Mouse (Mus musculus) kidney, adult 2 months (tissue): ENCODE measurements around the gene Ttll5. TPM values are rescaled to one million over a fixed set of nuclear protein-coding genes. Genes with fewer than 3 reads are reported as not detected.

ENCODE experiments used
- DNase-seq: peaks from one replicate; pipeline ENCODE4 v3.0.0; 2021
- H3K27ac ChIP-seq: fragments of 200-500 bp; 2 replicates; pipeline ENCODE4 v1.5.1; 2012; ENCODE audit warnings: low read depth, low read length, control low read depth, inconsistent platforms; ENCODE audit not compliant: insufficient read depth
- H3K27me3 ChIP-seq: fragments of 200-500 bp; replicated peaks from 2 replicates; pipeline ENCODE4 v1.6.1; 2012; ENCODE audit warnings: mild to moderate bottlenecking, moderate library complexity, low read length, inconsistent platforms; ENCODE audit not compliant: control insufficient read depth, insufficient read depth
- H3K36me3 ChIP-seq: fragments of 200-500 bp; 2 replicates; pipeline ENCODE4 v1.6.1; 2012; ENCODE audit warnings: mild to moderate bottlenecking, moderate library complexity, low read length, inconsistent platforms; ENCODE audit not compliant: control insufficient read depth, insufficient read depth
- H3K4me1 ChIP-seq: fragments of 200-500 bp; 2 replicates; pipeline ENCODE4 v1.6.1; 2011; ENCODE audit warnings: low read length; ENCODE audit not compliant: control insufficient read depth, insufficient read depth
- H3K4me3 ChIP-seq: fragments of 200-500 bp; 2 replicates; pipeline ENCODE4 v1.5.1; 2011; ENCODE audit warnings: mild to moderate bottlenecking, low read depth, low read length, control low read depth; ENCODE audit not compliant: insufficient read depth
- CTCF ChIP-seq: fragments of 200-500 bp; conservative IDR thresholded peaks from 2 replicates; pipeline ENCODE4 v1.5.1; 2011; ENCODE audit warnings: low read depth, mild to moderate bottlenecking, control low read depth, low read length, moderate library complexity, mixed read lengths; ENCODE audit not compliant: insufficient read depth, insufficient read length
- POLR2A ChIP-seq: fragments of 200-500 bp; IDR thresholded peaks from one replicate; pipeline ENCODE4 v1.6.1; 2011; ENCODE audit warnings: low read depth, low read length, control low read depth
- WGBS: fragments of 180-500 bp; shearing (Covaris S2); methylation state at CpG from one replicate; pipeline ENCODE4 v1.1.7; 2018; 5-methylcytosine and 5-hydroxymethylcytosine counted together
- polyA plus RNA-seq: library from polyadenylated mRNA; depleted of rRNA; stranded (reverse); fragments of >200 nt; gene quantifications from 2 replicates; pipeline ENCODE4 v1.2.3, GENCODE M21; 2012; rRNA removed

The Ttll5 gene
- 12.0 and 12.9 TPM in 2 replicates for polyA plus RNA-seq

DNA sequence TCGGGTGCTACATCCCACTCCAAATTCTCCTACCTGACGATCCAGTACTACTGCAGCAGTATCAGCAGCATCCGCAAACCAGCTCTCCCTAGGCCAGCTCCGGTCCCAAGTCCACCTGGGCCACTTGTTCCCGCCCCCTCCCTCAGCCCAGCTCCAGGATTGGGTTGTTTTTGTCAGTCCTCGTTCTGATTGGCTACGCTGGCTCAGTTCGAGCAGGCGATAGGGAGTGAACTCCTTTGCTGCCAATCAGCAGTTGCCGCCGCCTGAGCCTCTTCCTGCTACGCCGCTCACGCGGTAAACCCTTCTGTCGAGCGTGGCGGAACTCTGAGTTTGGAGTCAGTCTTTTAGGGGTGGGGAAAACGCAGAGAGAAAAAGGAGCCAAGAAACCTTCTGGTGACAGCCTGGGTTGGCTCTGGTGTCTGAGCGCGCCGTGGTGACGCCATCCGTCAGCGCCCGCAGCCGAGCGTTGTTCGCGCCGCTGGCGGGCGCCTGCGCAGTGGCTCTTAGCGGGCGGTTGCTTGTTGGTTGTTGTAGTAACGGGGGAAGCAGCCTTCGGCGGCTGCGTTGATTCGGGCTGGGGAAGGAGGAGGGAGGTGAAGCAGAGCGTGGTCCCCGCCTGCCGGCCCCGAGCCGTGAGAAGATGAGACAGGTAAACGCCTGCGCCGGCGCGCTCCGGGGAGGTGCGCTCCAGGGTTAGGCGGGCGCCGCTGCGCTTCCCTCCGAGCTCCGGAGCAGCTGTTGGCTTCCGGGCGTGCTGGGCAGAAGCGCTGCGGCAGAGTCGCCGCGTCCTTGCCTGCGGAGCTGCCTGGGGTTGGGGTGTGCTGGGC is at the start of gene Ttll5, which contains the start of gene Erg28:
TSS of gene Ttll5 (plus strand) at position 222 of the 827 bp plus-strand sequence.
TSS of gene Erg28 (minus strand) at position 113 of the 827 bp plus-strand sequence.
- under 1% methylated on average over 67 of the region's 67 CpGs for WGBS
- Histone ChIP-seq H3K4me3 (peak within 1 kb of the TSS; percentile 58), H3K4me1 (peaks cover 5% of the 10 kb centered on the region; the same call in 1 of the 2 replicates), H3K36me3 (no peaks in the 10 kb centered on the region), H3K27me3 (no peaks in the 10 kb centered on the region), H3K27ac (peak within 1 kb of the TSS; percentile 75)
- peak; percentile 97 for DNase-seq
- TF ChIP-seq POLR2A, result no peak
- TF ChIP-seq CTCF, result no peak

DNA sequence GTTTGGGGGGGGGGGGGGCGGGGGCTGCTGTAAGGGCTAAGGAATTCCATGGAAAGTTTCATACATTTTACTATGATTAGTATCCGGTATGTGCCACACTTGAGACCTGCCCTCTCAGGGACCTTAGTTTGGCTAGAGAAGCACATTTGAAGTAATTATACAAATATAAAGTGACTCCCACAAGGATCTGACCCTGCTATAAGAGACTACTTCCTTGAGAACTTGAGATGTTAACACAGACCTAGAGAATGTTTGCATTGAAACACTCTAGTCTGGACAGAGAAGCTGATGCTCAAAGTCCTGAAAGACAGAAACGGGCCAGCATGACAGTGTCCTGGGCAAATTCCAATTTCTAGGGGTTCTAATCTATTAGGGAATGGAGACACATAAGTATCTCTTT is 45.5 kb upstream of the Ttll5 start:
- Histone ChIP-seq H3K27me3 (no peaks in the 10 kb centered on the region), H3K4me1 (no peaks in the 10 kb centered on the region), H3K27ac (no peak overlapping the region), H3K4me3 (no peak overlapping the region), H3K36me3 (no peaks in the 10 kb centered on the region)
- no peak for DNase-seq
- TF ChIP-seq CTCF (no peak), POLR2A (no peak)
- WGBS, result 47% methylated on average over 3 of the region's 3 CpGs

DNA sequence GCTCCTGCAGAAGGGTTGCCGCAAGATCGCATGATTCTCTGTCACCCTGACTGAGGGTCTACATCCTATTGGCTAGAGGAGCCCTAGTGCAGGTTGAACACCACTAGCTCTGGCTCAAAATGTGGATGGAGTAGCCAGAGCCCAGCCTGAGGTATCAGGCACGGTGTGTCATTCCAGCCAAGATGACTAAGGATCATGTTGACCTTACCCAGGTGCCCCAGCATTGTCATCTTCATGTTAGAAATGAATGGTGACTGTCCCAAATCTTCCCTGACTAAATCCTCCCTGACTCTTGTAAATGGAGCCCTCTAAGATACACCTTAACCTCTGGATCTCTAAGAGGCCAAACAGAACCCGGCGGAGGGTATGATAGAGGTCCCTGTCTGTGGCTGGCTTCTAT is 44.8 kb upstream of the Ttll5 start:
- no peak for DNase-seq
- no peaks in the 10 kb centered on the region for H3K27me3 ChIP-seq
- no peak overlapping the region for H3K27ac ChIP-seq
- no peaks in the 10 kb centered on the region for H3K4me1 ChIP-seq
- H3K4me3 ChIP-seq, result no peak overlapping the region
- no peak for TF ChIP-seq CTCF
- no peak for TF ChIP-seq POLR2A
- no peaks in the 10 kb centered on the region for H3K36me3 ChIP-seq
- WGBS, result 93% methylated on average over 5 of the region's 5 CpGs

DNA sequence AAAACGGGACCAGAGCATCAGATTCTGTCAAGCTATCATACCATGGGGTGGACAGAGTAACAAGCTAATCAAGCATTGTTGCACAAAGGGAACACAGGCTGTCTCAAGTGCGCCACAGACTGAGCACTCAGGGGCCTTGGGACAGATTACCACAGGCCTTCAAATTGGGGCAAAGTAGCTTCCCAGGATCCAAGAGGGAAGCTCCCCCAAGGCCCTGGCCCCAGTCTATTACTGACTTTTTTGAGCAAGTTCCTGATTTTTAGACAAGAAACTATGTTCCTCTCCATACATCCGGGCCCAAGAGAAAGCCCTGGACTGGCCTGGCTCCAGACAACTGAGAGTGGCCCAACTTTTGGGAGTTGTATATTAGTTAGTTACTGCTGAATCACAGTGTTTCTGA is 42.9 kb upstream of the Ttll5 start:
- Histone ChIP-seq H3K36me3 (no peaks in the 10 kb centered on the region), H3K4me1 (0 out of 2 replicates have a peak, but pooled peaks cover 5% of the 10 kb centered on the region), H3K4me3 (no peak overlapping the region), H3K27me3 (no peaks in the 10 kb centered on the region), H3K27ac (no peak overlapping the region)
- no peak for DNase-seq
- TF ChIP-seq CTCF, result no peak
- WGBS, result 95% methylated on average over 3 of the region's 3 CpGs

- H3K4me1 ChIP-seq, result 0 out of 2 replicates have a peak, but pooled peaks cover 5% of the 10 kb centered on the region
- no peak for TF ChIP-seq POLR2A
- no peak for TF ChIP-seq CTCF
- no peak overlapping the region for H3K27ac ChIP-seq
- H3K27me3 ChIP-seq, result no peaks in the 10 kb centered on the region
- H3K36me3 ChIP-seq, result no peaks in the 10 kb centered on the region
- no peak overlapping the region for H3K4me3 ChIP-seq
- WGBS, result 31% methylated on average over 19 of the region's 19 CpGs
- DNase-seq, result peak; percentile 40
Measured at GRCm38 (mm10) chr12:85784916-85785815, 39.3 kb upstream of the Ttll5 start.

GRCm38 (mm10) chr12:85792158-85792557 is 32.3 kb upstream of the Ttll5 start:
- WGBS, result 96% methylated on average over 4 of the region's 4 CpGs
- Histone ChIP-seq H3K4me3 (no peak overlapping the region), H3K27ac (no peak overlapping the region), H3K27me3 (no peaks in the 10 kb centered on the region), H3K36me3 (no peaks in the 10 kb centered on the region), H3K4me1 (no peaks in the 10 kb centered on the region)
- no peak for DNase-seq
- TF ChIP-seq CTCF (no peak), POLR2A (no peak)

- WGBS, result 51% methylated on average over 6 of the region's 6 CpGs
- H3K27ac ChIP-seq, result no peak overlapping the region
- TF ChIP-seq POLR2A, result no peak
- no peak for TF ChIP-seq CTCF
Measured at GRCm38 (mm10) chr12:85792821-85793346, 31.6 kb upstream of the Ttll5 start.

More at GRCm38 (mm10) chr12:85792821-85793346, 31.6 kb upstream of the Ttll5 start:
- DNase-seq, result peak; percentile 22
- Histone ChIP-seq H3K27me3 (no peaks in the 10 kb centered on the region), H3K36me3 (no peaks in the 10 kb centered on the region), H3K4me3 (no peak overlapping the region), H3K4me1 (no peaks in the 10 kb centered on the region)
